Mouse (Mus musculus): Measurements from ENCODE around the gene Usp7.

- TF ChIP-seq CTCF (IDR thresholded peaks at IDR 0.05; ENCODE audit: insufficient read depth, low read length) (no peak), POLR2A (IDR thresholded peaks at IDR 0.05; ENCODE audit: borderline replicate concordance, extremely low read depth, low read depth, low read length) (no peak)
Observed at GRCm38 (mm10) chr16:8658764-8659163, 133.3 kb downstream of the Usp7 start.

Measured in lung, adult 2 months (tissue).